Mouse (Mus musculus) heart, postnatal 0 days (tissue): Measurements from ENCODE around the gene Irf6. TPM values are rescaled to one million over a fixed set of nuclear protein-coding genes. Genes with fewer than 3 reads are reported as not detected.
A peak's percentile ranks its signal among the peaks of the same experiment; 100 is the strongest.

Experiments
- ATAC-seq: fragments of 200-750 bp; cut with Nextera tagmentation; 2 replicates; pipeline ENCODE4 v1.8.0; 2017; ENCODE audit warnings: low read depth, moderate number of reproducible peaks, moderate library complexity; ENCODE audit not compliant: insufficient read depth
- DNase-seq: peaks from one replicate; pipeline ENCODE4 v3.0.0-alpha.2; 2016; ENCODE audit warnings: low spot score
- H3K27ac ChIP-seq: fragments of 300-500 bp; sonication (generic); 2 replicates; pipeline ENCODE4 v1.5.1; 2014; ENCODE audit warnings: low read depth, mild to moderate bottlenecking
- H3K27me3 ChIP-seq: fragments of 300-500 bp; sonication (generic); 2 replicates; pipeline ENCODE4 v1.6.1; 2014; ENCODE audit warnings: low read length, mixed read lengths; ENCODE audit not compliant: control insufficient read depth, insufficient read depth
- H3K36me3 ChIP-seq: fragments of 300-500 bp; sonication (generic); replicated peaks from 2 replicates; pipeline ENCODE4 v1.6.1; 2014; ENCODE audit warnings: low read length, mixed read lengths; ENCODE audit not compliant: control insufficient read depth, insufficient read depth
- H3K4me1 ChIP-seq: fragments of 300-500 bp; sonication (generic); 2 replicates; pipeline ENCODE4 v1.6.1; 2014; ENCODE audit warnings: antibody characterized with exemption; ENCODE audit not compliant: control insufficient read depth, insufficient read depth
- H3K4me2 ChIP-seq: fragments of 300-500 bp; sonication (generic); 2 replicates; pipeline ENCODE4 v1.6.1; 2014; ENCODE audit warnings: low read depth, mild to moderate bottlenecking, low read length, moderate library complexity
- H3K4me3 ChIP-seq: fragments of 300-500 bp; sonication (generic); 2 replicates; pipeline ENCODE4 v1.5.1; 2014; ENCODE audit warnings: low read depth, low read length
- H3K9ac ChIP-seq: fragments of 300-500 bp; sonication (generic); replicated peaks from 2 replicates; pipeline ENCODE4 v1.6.1; 2014; ENCODE audit warnings: low read depth, low read length, mixed read lengths
- H3K9me3 ChIP-seq: fragments of 300-500 bp; sonication (generic); replicated peaks from 2 replicates; pipeline ENCODE4 v1.6.1; 2016; ENCODE audit warnings: low read length; ENCODE audit not compliant: control insufficient read depth
- CTCF ChIP-seq: IDR thresholded peaks from 2 replicates; pipeline ENCODE4 v1.5.1; 2016; ENCODE audit warnings: antibody characterized with exemption, control low read depth, low read depth
- EP300 ChIP-seq: IDR thresholded peaks from 2 replicates; pipeline ENCODE4 v1.6.1; 2016; ENCODE audit warnings: antibody characterized with exemption, low read depth
- WGBS: fragments of 180-500 bp; shearing (Covaris S2); extraction: QIAGEN DNeasy Blood & Tissue Kit; methylation state at CpG from one replicate; pipeline ENCODE4 v1.1.7; 2014; 5-methylcytosine and 5-hydroxymethylcytosine counted together
- polyA plus RNA-seq: library from polyadenylated mRNA; unstranded; fragments of >200 nt; fragmentation: Nextera tagmentation; extraction: Ambion mirVana; gene quantifications from 2 replicates; pipeline ENCODE4 v1.2.1, GENCODE M21; 2015
- total RNA-seq: library from RNA; depleted of rRNA; stranded (reverse); fragments of >200 nt; gene quantifications from 2 replicates; pipeline ENCODE4 v1.2.3, GENCODE M21; 2014; ENCODE audit warnings: low replicate concordance

Gene Irf6
- total and polyA plus RNA-seq, 2 experiments from 2014 or later = 2.2 to 6.6 TPM

GRCm38 (mm10) chr1:193144516-193144915 is 8.4 kb upstream of the Irf6 start:
- no peaks in the 10 kb centered on the region for H3K27me3 ChIP-seq
- TF ChIP-seq CTCF (no peak), EP300 (no peak)
- H3K9me3 ChIP-seq = no peaks in the 10 kb centered on the region
- ATAC-seq = no peak
- no peak overlapping the region; the same call in 1 of the 2 replicates for H3K27ac ChIP-seq
- DNase-seq = no peak
- no peak overlapping the region for H3K4me2 ChIP-seq
- H3K9ac ChIP-seq = no peak overlapping the region
- WGBS = 77% methylated on average over 6 of the region's 6 CpGs
- H3K4me3 ChIP-seq = no peak overlapping the region
- no peaks in the 10 kb centered on the region for H3K4me1 ChIP-seq
- no peaks in the 10 kb centered on the region for H3K36me3 ChIP-seq

GRCm38 (mm10) chr1:193145101-193145500 is 7.8 kb upstream of the Irf6 start:
- Histone ChIP-seq H3K4me3 (no peak overlapping the region), H3K4me1 (no peaks in the 10 kb centered on the region), H3K27ac (no peak overlapping the region), H3K9ac (no peak overlapping the region), H3K4me2 (no peak overlapping the region), H3K9me3 (no peaks in the 10 kb centered on the region), H3K27me3 (no peaks in the 10 kb centered on the region), H3K36me3 (no peaks in the 10 kb centered on the region)
- TF ChIP-seq CTCF (no peak), EP300 (no peak)
- DNase-seq (no peak), ATAC-seq (no peak)
- WGBS = 67% methylated on average over 4 of the region's 4 CpGs

GRCm38 (mm10) chr1:193146416-193146815 is 6.5 kb upstream of the Irf6 start:
- ATAC-seq = no peak

GRCm38 (mm10) chr1:193149231-193149630 is 3.7 kb upstream of the Irf6 start:
- H3K36me3 ChIP-seq = no peaks in the 10 kb centered on the region
- H3K4me1 ChIP-seq = peaks cover 15% of the 10 kb centered on the region
- ATAC-seq (no peak), DNase-seq (no peak)
- H3K4me3 ChIP-seq = no peak overlapping the region
- H3K4me2 ChIP-seq = no peak overlapping the region
- no peaks in the 10 kb centered on the region for H3K9me3 ChIP-seq
- peaks cover 14% of the 10 kb centered on the region; the same call in 1 of the 2 replicates for H3K27me3 ChIP-seq
- H3K27ac ChIP-seq = no peak overlapping the region
- no peak for TF ChIP-seq EP300
- no peak for TF ChIP-seq CTCF
- WGBS = 49% methylated on average over 3 of the region's 3 CpGs
- no peak overlapping the region for H3K9ac ChIP-seq

More at GRCm38 (mm10) chr1:193146416-193146815, 6.5 kb upstream of the Irf6 start:
- Histone ChIP-seq H3K36me3 (no peaks in the 10 kb centered on the region), H3K27me3 (no peaks in the 10 kb centered on the region), H3K27ac (no peak overlapping the region), H3K9me3 (no peaks in the 10 kb centered on the region), H3K4me2 (no peak overlapping the region), H3K4me3 (no peak overlapping the region), H3K9ac (no peak overlapping the region), H3K4me1 (peaks cover 6% of the 10 kb centered on the region)
- TF ChIP-seq EP300 (no peak), CTCF (no peak)
- no peak for DNase-seq
- WGBS = 72% methylated on average over 1 of the region's 1 CpGs

GRCm38 (mm10) chr1:193151134-193151533 is 1.8 kb upstream of the Irf6 start:
- no peak for TF ChIP-seq CTCF
- TF ChIP-seq EP300 = no peak
- H3K4me2 ChIP-seq = 0 out of 2 replicates have a peak overlapping the region, but pooled peaks have one; percentile 3
- DNase-seq = no peak
- H3K36me3 ChIP-seq = no peaks in the 10 kb centered on the region
- no peak overlapping the region for H3K9ac ChIP-seq
- peaks cover 16% of the 10 kb centered on the region; the same call in 1 of the 2 replicates for H3K27me3 ChIP-seq
- no peaks in the 10 kb centered on the region for H3K9me3 ChIP-seq
- H3K27ac ChIP-seq = peak overlapping the region; percentile 35; the same call in 1 of the 2 replicates
- H3K4me1 ChIP-seq = peaks cover 15% of the 10 kb centered on the region
- WGBS = 12% methylated on average over 7 of the region's 7 CpGs
- no peak overlapping the region for H3K4me3 ChIP-seq
- 0 out of 2 replicates have a peak, but pooled peaks have one; percentile 11 for ATAC-seq

GRCm38 (mm10) chr1:193153561-193153960 is 650 bp downstream of the Irf6 start:
- H3K4me2 ChIP-seq = peak overlapping the region; percentile 62
- H3K4me1 ChIP-seq = peaks cover 15% of the 10 kb centered on the region
- ATAC-seq (no peak), DNase-seq (no peak)
- H3K27ac ChIP-seq = no peak overlapping the region
- H3K9me3 ChIP-seq = no peaks in the 10 kb centered on the region
- 47% methylated on average over 16 of the region's 16 CpGs for WGBS
- H3K4me3 ChIP-seq = peak overlapping the region; percentile 41
- H3K9ac ChIP-seq = no peak overlapping the region
- peaks cover 16% of the 10 kb centered on the region; the same call in 1 of the 2 replicates for H3K27me3 ChIP-seq
- H3K36me3 ChIP-seq = no peaks in the 10 kb centered on the region
- TF ChIP-seq EP300 (no peak), CTCF (no peak)
